Mouse (Mus musculus) megakaryocyte, adult 5-6 weeks (primary cell): Measurements from ENCODE around the gene Tnfrsf22. TPM values are rescaled to one million over a fixed set of nuclear protein-coding genes. Genes with fewer than 3 reads are reported as not detected.
"Not testable (repeated sequence)": the region's sequence is repeated elsewhere in the genome, so short reads cannot be mapped to it uniquely, and the experiment has no call there.

ENCODE experiments used
- ATAC-seq: 2 replicates; pipeline ENCODE4 v1.8.0; 2016; ENCODE audit warnings: mild to moderate bottlenecking, inconsistent platforms; ENCODE audit not compliant: poor library complexity, severe bottlenecking
- total RNA-seq, 2 experiments: library from RNA; stranded (forward) in 1 of 2; stranded (reverse) in 1 of 2; fragments of 153-499, 151-499 nt in 1 of 2; fragments of 221-1000, 200-1000 nt in 1 of 2; gene quantifications; 2 replicates each; pipeline versions ENCODE4 v1.2.3 to v1.2.4; 2015 to 2017

Gene Tnfrsf22
- total RNA-seq (2015) (2.1 and 3.5 TPM in 2 replicates), total RNA-seq (2017) (1.7 and 3.5 TPM in 2 replicates)

GRCm38 (mm10) chr7:143649034-143649768, at the start of gene Tnfrsf22:
Gene Tnfrsf22 (minus strand): TSS chr7:143649661.
- ATAC-seq = peak; percentile 99

- ATAC-seq = peak; percentile 67
These were observed 46.7 kb upstream of the Tnfrsf22 start for GRCm38 (mm10) chr7:143696140-143696539.

- ATAC-seq = no peak
These were observed 45.1 kb upstream of the Tnfrsf22 start for GRCm38 (mm10) chr7:143694550-143694949.

GRCm38 (mm10) chr7:143692746-143693510, 43.5 kb upstream of the Tnfrsf22 start:
- ATAC-seq = no peak

GRCm38 (mm10) chr7:143691909-143692308, 42.4 kb upstream of the Tnfrsf22 start:
- ATAC-seq = no peak

- ATAC-seq = no peak
These were observed 41.7 kb upstream of the Tnfrsf22 start for GRCm38 (mm10) chr7:143691181-143691580.

- peak; percentile 38 for ATAC-seq
These were observed 40.5 kb upstream of the Tnfrsf22 start for GRCm38 (mm10) chr7:143689946-143690345.

- ATAC-seq = no peak
These were observed 40.0 kb upstream of the Tnfrsf22 start for GRCm38 (mm10) chr7:143689481-143689880.

- ATAC-seq = not testable (repeated sequence)
These were observed 37.2 kb upstream of the Tnfrsf22 start for GRCm38 (mm10) chr7:143686676-143687075.

- peak; percentile 52 for ATAC-seq
These were observed 36.7 kb upstream of the Tnfrsf22 start for GRCm38 (mm10) chr7:143686191-143686590.

GRCm38 (mm10) chr7:143685359-143686067, 36.1 kb upstream of the Tnfrsf22 start, which contains the start of gene Tnfrsf23:
Gene Tnfrsf23 (minus strand): TSS chr7:143685872.
- peak; percentile 89 for ATAC-seq

- not testable (repeated sequence) for ATAC-seq
These were observed 35.1 kb upstream of the Tnfrsf22 start for GRCm38 (mm10) chr7:143684569-143684968.

GRCm38 (mm10) chr7:143681566-143681965, 32.1 kb upstream of the Tnfrsf22 start:
- ATAC-seq = no peak

- not testable (repeated sequence) for ATAC-seq
These were observed 31.4 kb upstream of the Tnfrsf22 start for GRCm38 (mm10) chr7:143680836-143681235.

- not testable (repeated sequence) for ATAC-seq
These were observed 30.2 kb upstream of the Tnfrsf22 start for GRCm38 (mm10) chr7:143679650-143680049.

- ATAC-seq = peak; percentile 58
These were observed 17.2 kb upstream of the Tnfrsf22 start for GRCm38 (mm10) chr7:143666427-143667311.

GRCm38 (mm10) chr7:143663470-143663869, 14.0 kb upstream of the Tnfrsf22 start:
- ATAC-seq = no peak

- ATAC-seq = no peak
These were observed 11.3 kb upstream of the Tnfrsf22 start for GRCm38 (mm10) chr7:143660797-143661196.

- peak; percentile 49 for ATAC-seq
These were observed 397 bp upstream of the Tnfrsf22 start for GRCm38 (mm10) chr7:143649769-143650346.

- ATAC-seq = peak; percentile 55
These were observed 5.5 kb downstream of the Tnfrsf22 start for GRCm38 (mm10) chr7:143643949-143644348.
